Mouse (Mus musculus) neural tube, embryonic 11.5 days (tissue): ENCODE results near the gene Obscn. TPM values are rescaled to one million over a fixed set of nuclear protein-coding genes. Genes with fewer than 3 reads are reported as not detected.

ENCODE experiments used
- ATAC-seq: fragments of 200-750 bp; cut with Nextera tagmentation; 2 replicates; pipeline ENCODE4 v1.8.0; 2017; ENCODE audit warnings: moderate number of reproducible peaks, mild to moderate bottlenecking, moderate TSS enrichment, moderate library complexity; ENCODE audit not compliant: insufficient read depth, low FRiP score, low TSS enrichment
- DNase-seq: peaks from one replicate; pipeline ENCODE4 v3.0.0-alpha.2; 2015; ENCODE audit warnings: low spot score
- H3K27ac ChIP-seq: fragments of 300-500 bp; sonication (generic); 2 replicates; pipeline ENCODE4 v1.5.1; 2014; ENCODE audit warnings: low read depth, mild to moderate bottlenecking, low read length
- H3K27me3 ChIP-seq: fragments of 300-500 bp; sonication (generic); 2 replicates; pipeline ENCODE4 v1.6.1; 2014; ENCODE audit warnings: mild to moderate bottlenecking, low read length, mixed read lengths; ENCODE audit not compliant: control insufficient read depth, insufficient read depth
- H3K36me3 ChIP-seq: fragments of 300-500 bp; sonication (generic); 2 replicates; pipeline ENCODE4 v1.6.1; 2014; ENCODE audit warnings: mild to moderate bottlenecking, low read length, moderate library complexity, mixed read lengths; ENCODE audit not compliant: control insufficient read depth, insufficient read depth
- H3K4me1 ChIP-seq: fragments of 300-500 bp; sonication (generic); 2 replicates; pipeline ENCODE4 v1.6.1; 2014; ENCODE audit warnings: low read length, mixed read lengths; ENCODE audit not compliant: control insufficient read depth, insufficient read depth
- H3K4me2 ChIP-seq: fragments of 300-500 bp; sonication (generic); 2 replicates; pipeline ENCODE4 v1.6.1; 2014; ENCODE audit warnings: low read depth, mild to moderate bottlenecking, moderate library complexity
- H3K4me3 ChIP-seq: fragments of 300-500 bp; sonication (generic); 2 replicates; pipeline ENCODE4 v1.5.1; 2014; ENCODE audit warnings: low read depth, low read length
- H3K9ac ChIP-seq: fragments of 300-500 bp; sonication (generic); 2 replicates; pipeline ENCODE4 v1.6.1; 2014; ENCODE audit warnings: mild to moderate bottlenecking, low read length
- H3K9me3 ChIP-seq: fragments of 300-500 bp; sonication (generic); 2 replicates; pipeline ENCODE4 v1.6.1; 2016; ENCODE audit warnings: low read length; ENCODE audit not compliant: control insufficient read depth
- WGBS: fragments of 180-500 bp; shearing (Covaris S2); extraction: QIAGEN DNeasy Blood & Tissue Kit; methylation state at CpG from one replicate; pipeline ENCODE4 v1.1.7; 2014; 5-methylcytosine and 5-hydroxymethylcytosine counted together
- polyA plus RNA-seq: library from polyadenylated mRNA; unstranded; fragments of >200 nt; fragmentation: Nextera tagmentation; extraction: Ambion mirVana; gene quantifications from 2 replicates; pipeline ENCODE4 v1.2.1, GENCODE M21; 2014

Obscn gene
- polyA plus RNA-seq, 1 experiment from 2014 or later = 0.88 TPM

DNA sequence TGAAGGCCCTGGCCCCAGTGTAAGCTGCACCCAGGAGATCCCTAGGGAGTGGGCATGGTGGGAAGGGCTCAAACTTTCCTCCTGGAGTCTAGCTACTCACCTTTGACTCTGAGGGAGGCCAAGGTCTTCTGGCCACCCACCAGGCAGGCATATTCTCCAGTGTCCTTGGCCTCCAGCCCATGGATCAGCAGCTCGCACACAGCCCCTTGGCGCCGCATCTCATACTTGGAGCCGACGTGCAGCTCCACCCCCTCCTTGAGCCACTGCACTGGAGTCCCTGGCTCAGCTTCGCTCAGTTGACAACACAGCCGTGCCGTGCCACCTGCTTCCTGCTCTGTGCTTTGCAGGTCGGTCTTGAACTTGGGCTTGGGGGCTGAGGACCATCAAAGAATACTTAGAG is 85.2 kb downstream of the Obscn start:
- Histone ChIP-seq H3K9ac (no peak overlapping the region), H3K4me1 (no peaks in the 10 kb centered on the region), H3K27me3 (no peaks in the 10 kb centered on the region), H3K4me3 (no peak overlapping the region), H3K4me2 (no peak overlapping the region), H3K27ac (no peak overlapping the region), H3K9me3 (no peaks in the 10 kb centered on the region), H3K36me3 (no peaks in the 10 kb centered on the region)
- DNase-seq (no peak), ATAC-seq (no peak)
- WGBS = 88% methylated on average over 9 of the region's 9 CpGs

DNA sequence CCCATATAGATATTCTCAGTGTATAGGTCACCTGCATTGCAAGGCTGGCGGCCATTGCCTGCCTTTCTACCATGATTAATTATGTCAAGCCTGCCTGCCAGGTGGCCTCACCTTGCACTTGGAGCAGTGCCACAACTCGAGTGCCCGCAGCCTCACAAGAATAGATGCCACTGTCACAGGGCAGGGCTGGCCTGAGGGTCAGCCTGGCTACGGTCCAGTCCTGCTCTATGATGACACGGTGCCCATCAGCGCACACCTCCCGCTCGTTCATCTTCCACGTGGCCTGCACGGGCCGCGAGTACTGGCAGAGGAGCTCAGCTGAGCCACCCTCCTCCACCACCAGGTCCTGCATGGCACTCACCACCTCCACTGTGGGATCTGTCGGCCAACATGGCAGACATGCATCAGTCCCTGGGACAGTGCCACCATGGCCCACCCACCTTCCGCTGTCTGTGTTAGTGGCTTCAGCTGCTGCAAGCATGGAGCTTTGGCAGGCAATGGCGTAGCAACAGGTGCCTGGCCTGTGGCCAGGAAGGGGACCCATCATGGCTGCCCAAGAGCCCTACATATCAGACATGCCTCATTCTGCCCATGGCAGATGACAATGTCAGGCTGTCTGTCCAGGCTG is 91.4 kb downstream of the Obscn start:
- WGBS = 93% methylated on average over 15 of the region's 15 CpGs
- H3K27ac ChIP-seq = no peak overlapping the region
- no peaks in the 10 kb centered on the region for H3K27me3 ChIP-seq
- no peak overlapping the region for H3K4me2 ChIP-seq
- no peaks in the 10 kb centered on the region for H3K4me1 ChIP-seq
- DNase-seq (no peak), ATAC-seq (no peak)
- H3K36me3 ChIP-seq = no peaks in the 10 kb centered on the region
- H3K9me3 ChIP-seq = no peaks in the 10 kb centered on the region
- no peak overlapping the region for H3K9ac ChIP-seq
- no peak overlapping the region for H3K4me3 ChIP-seq

DNA sequence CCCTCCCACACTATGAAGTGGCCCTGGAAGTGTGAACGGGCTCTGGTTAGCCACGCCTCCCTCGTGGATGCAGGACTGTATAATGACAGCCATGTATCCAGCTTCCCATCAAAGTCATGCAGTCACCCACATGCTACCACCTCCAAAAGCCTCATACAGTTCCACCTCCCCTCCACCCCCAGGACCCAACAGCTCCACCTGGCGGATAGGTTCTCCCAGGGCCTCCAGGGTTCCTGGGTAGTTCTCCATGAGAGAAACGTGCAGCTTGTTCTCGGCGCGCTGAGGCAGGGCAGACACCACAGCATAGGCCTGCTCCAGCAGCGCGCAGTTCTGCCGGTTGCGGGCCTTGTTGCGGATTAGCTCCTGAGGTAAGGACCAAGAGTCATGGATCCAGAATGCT is 107.2 kb downstream of the Obscn start:
- ATAC-seq (no peak), DNase-seq (no peak)
- Histone ChIP-seq H3K27ac (no peak overlapping the region), H3K4me1 (0 out of 2 replicates have a peak, but pooled peaks cover 2% of the 10 kb centered on the region), H3K9me3 (no peaks in the 10 kb centered on the region), H3K4me3 (no peak overlapping the region), H3K4me2 (no peak overlapping the region), H3K9ac (no peak overlapping the region), H3K27me3 (no peaks in the 10 kb centered on the region), H3K36me3 (no peaks in the 10 kb centered on the region)
- 90% methylated on average over 13 of the region's 13 CpGs for WGBS

DNA sequence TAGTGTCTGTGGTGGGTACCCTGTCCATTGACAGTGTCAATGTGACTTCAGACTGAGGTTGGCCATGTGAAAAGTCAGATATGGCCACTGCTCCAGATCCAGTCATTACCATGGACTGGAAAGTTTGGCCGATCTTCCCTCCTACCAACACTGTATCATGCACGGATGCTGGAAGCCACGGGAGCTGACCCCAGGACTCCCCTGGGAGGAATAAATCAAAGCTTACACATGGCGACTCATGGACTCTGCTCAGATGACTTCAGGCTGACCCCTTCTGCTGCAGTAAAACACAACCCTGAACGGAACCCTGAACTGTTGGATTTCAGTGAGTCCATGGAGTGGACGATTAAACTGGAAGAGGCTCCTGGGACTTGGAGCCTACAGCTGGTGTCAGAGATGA is 109.8 kb downstream of the Obscn start:
- Histone ChIP-seq H3K4me2 (no peak overlapping the region), H3K9me3 (no peaks in the 10 kb centered on the region), H3K9ac (no peak overlapping the region), H3K4me1 (0 out of 2 replicates have a peak, but pooled peaks cover 2% of the 10 kb centered on the region), H3K27ac (no peak overlapping the region), H3K4me3 (no peak overlapping the region), H3K36me3 (no peaks in the 10 kb centered on the region), H3K27me3 (no peaks in the 10 kb centered on the region)
- ATAC-seq (no peak), DNase-seq (no peak)
- WGBS = 59% methylated on average over 6 of the region's 6 CpGs

DNA sequence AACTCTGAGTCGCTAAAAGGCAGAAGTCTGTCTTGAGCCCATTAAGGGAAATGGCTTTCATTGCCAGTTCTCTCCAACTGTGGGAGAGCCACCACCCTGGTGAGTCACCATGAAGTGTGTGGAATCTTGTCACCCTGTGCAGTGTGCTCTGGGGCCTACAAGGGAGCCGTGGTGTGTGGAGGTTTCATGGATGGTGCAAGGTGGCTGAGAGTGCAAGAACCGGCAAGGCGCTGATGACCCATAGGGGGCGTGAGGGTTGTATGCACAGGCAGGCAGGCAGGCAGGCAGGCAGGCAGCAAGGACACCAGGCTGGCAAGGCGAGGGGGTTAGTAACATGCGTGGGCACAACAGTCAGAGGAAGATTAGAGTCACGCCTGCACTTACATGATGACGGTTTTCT is 121.2 kb downstream of the Obscn start:
- Histone ChIP-seq H3K27ac (no peak overlapping the region), H3K36me3 (no peaks in the 10 kb centered on the region), H3K4me2 (no peak overlapping the region), H3K9ac (no peak overlapping the region), H3K4me3 (no peak overlapping the region), H3K27me3 (no peaks in the 10 kb centered on the region), H3K9me3 (no peaks in the 10 kb centered on the region), H3K4me1 (no peaks in the 10 kb centered on the region)
- peak; percentile 52 for DNase-seq
- WGBS = 42% methylated on average over 9 of the region's 9 CpGs
- ATAC-seq = no peak

DNA sequence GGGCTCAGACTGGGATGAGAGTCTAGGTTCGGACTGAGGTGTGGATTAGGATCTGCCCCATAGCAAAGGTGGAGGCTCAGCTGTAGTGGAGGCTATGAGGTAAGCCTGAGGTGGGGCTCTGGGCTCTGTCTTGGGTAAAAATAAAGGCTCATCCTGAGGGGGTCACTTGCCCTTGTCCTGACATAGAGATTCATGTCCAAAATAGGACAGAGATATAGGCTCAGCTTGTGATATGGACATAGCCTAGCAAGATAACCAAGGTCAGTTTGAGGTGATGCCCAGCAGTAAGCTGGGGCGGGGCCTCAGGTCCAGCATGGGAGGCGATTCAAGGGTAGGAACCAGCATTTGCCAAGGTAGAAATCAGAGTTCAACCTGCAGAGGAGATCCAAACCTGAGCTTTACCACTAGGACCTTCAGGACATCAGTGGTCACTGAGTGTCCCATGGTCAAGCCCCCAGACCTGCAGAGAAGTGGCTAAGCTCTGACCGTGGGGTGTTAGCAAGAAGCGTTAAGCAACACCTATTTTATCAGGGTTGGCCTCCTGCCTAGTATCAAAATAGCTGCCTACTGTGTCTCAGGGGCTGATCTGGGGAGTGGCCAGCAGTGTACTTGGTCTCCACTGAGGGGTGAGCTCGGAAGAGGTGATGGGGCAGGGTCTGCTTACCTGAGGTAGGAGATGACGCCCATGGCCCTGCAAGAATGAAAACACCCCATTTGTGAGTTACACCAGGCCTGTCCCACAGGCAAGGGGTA is 133.7 kb downstream of the Obscn start:
- H3K36me3 ChIP-seq = no peaks in the 10 kb centered on the region
- H3K9ac ChIP-seq = no peak overlapping the region
- no peak overlapping the region for H3K4me2 ChIP-seq
- no peak overlapping the region for H3K27ac ChIP-seq
- H3K4me3 ChIP-seq = no peak overlapping the region
- no peaks in the 10 kb centered on the region for H3K9me3 ChIP-seq
- H3K27me3 ChIP-seq = no peaks in the 10 kb centered on the region
- no peaks in the 10 kb centered on the region for H3K4me1 ChIP-seq
- WGBS = 75% methylated on average over 7 of the region's 7 CpGs
- DNase-seq = no peak
- no peak for ATAC-seq

DNA sequence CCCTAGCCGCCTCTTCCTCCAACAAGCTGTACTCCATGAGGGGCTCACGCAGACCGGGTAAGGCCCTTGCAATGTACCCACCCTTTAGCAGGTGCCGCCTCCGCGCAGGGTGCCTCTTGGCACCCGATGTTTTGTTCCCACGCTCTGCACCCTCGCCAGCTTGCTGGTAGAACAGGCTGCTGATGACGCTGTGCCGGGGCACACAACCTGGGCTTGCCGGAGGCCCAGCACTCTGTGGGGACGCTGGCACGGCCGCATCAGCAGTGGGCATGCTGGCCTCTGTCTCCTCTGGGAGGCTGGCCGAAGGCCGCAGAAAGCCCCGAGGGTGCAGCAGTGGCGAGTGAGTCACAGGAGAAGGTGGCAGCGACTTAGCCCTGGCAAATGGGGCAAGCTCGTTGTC is 135.6 kb downstream of the Obscn start:
- H3K27me3 ChIP-seq = no peaks in the 10 kb centered on the region
- no peaks in the 10 kb centered on the region for H3K9me3 ChIP-seq
- H3K4me3 ChIP-seq = no peak overlapping the region
- 94% methylated on average over 21 of the region's 21 CpGs for WGBS
- no peak overlapping the region for H3K4me2 ChIP-seq
- no peak overlapping the region for H3K9ac ChIP-seq
- no peaks in the 10 kb centered on the region for H3K4me1 ChIP-seq
- H3K36me3 ChIP-seq = no peaks in the 10 kb centered on the region
- no peak for DNase-seq
- no peak overlapping the region for H3K27ac ChIP-seq
- ATAC-seq = no peak

DNA sequence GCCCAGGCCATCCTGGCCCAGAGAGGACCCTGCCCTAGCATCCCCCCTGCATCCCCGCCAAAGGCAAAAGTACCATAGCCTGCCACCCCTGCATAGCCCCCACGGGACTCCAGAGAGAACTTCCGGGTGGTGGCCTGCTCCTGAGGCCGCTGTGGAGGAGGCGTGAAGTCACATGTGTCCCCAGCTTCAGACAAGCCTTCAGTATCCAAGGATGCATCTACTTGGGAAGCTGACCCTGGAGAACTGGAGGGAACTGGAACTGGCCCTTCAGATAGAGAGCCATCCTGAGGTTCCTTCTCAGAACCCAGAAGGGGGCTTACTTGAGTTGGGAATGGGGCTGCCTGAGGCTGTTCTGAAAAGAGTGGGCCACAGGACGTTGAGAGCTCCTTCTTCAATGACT is 136.4 kb downstream of the Obscn start:
- no peak overlapping the region for H3K4me2 ChIP-seq
- 0 out of 2 replicates have a peak, but pooled peaks cover 3% of the 10 kb centered on the region for H3K27me3 ChIP-seq
- DNase-seq = no peak
- H3K4me3 ChIP-seq = no peak overlapping the region
- no peaks in the 10 kb centered on the region for H3K4me1 ChIP-seq
- ATAC-seq = no peak
- no peak overlapping the region for H3K27ac ChIP-seq
- no peaks in the 10 kb centered on the region for H3K36me3 ChIP-seq
- no peaks in the 10 kb centered on the region for H3K9me3 ChIP-seq
- H3K9ac ChIP-seq = no peak overlapping the region
- 89% methylated on average over 6 of the region's 6 CpGs for WGBS

DNA sequence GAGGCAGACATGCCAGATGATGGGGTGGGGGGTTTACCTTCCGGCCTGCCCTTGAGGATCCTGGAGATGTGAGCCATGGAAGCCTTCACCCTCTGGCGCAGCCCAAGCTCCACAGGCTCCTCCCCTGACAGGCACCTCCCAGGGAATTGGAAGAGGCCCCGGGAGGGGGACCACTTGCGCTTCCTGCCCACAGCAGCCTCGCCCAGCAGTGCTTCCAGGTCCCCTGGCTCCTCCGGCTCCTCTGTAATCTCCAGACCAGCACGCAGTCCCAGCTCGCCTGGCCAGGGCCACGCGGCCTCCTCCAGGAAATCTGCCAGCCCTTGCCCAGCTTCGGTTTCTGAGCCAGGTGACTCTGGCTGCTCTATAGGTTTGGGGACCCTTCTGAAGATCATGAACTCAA is 137.0 kb downstream of the Obscn start:
- 56% methylated on average over 11 of the region's 11 CpGs for WGBS
- H3K36me3 ChIP-seq = no peaks in the 10 kb centered on the region
- H3K9me3 ChIP-seq = no peaks in the 10 kb centered on the region
- DNase-seq (no peak), ATAC-seq (no peak)
- no peak overlapping the region for H3K4me2 ChIP-seq
- 0 out of 2 replicates have a peak, but pooled peaks cover 10% of the 10 kb centered on the region for H3K27me3 ChIP-seq
- no peak overlapping the region for H3K4me3 ChIP-seq
- H3K4me1 ChIP-seq = no peaks in the 10 kb centered on the region
- no peak overlapping the region for H3K9ac ChIP-seq
- no peak overlapping the region for H3K27ac ChIP-seq
